Mouse (Mus musculus): ENCODE measurements around the gene P2ry1. TPM values are rescaled to one million over a fixed set of nuclear protein-coding genes. Genes with fewer than 3 reads are reported as not detected.

The P2ry1 gene
- total RNA-seq, 1 experiment from 2014 or later: 9.7 TPM

GRCm38 (mm10) chr3:61049976-61050672 is 47.5 kb downstream of the P2ry1 start:
- no peak for ATAC-seq (replicated peaks in 1 of 2; ENCODE audit: insufficient read depth in 1 of 2, low FRiP score in 2 of 2, low TSS enrichment in 1 of 2, low read depth in 1 of 2, poor library complexity in 2 of 2, severe bottlenecking in 2 of 2)
